Mouse (Mus musculus) kidney, adult 11 months (tissue): ENCODE measurements around the gene Ptprf.

ENCODE experiments used
- DNase-seq: peaks from one replicate; pipeline ENCODE4 v3.0.0; 2022

The Ptprf gene

GRCm38 (mm10) chr4:118282182-118282562 is 9.0 kb downstream of the Ptprf start:
- DNase-seq: no peak

- no peak for DNase-seq
Measured at GRCm38 (mm10) chr4:118281444-118282181, 9.6 kb downstream of the Ptprf start.

GRCm38 (mm10) chr4:118280506-118280905 is 10.7 kb downstream of the Ptprf start:
- DNase-seq: no peak

- peak; percentile 95 for DNase-seq
Measured at GRCm38 (mm10) chr4:118276520-118277232, 14.5 kb downstream of the Ptprf start.

GRCm38 (mm10) chr4:118275601-118276519 is 15.3 kb downstream of the Ptprf start:
- no peak for DNase-seq

GRCm38 (mm10) chr4:118274521-118274920 is 16.7 kb downstream of the Ptprf start:
- no peak for DNase-seq

GRCm38 (mm10) chr4:118273998-118274397 is 17.2 kb downstream of the Ptprf start:
- DNase-seq: no peak

- peak; percentile 97 for DNase-seq
Measured at GRCm38 (mm10) chr4:118273545-118273944, 17.7 kb downstream of the Ptprf start.

- no peak for DNase-seq
Measured at GRCm38 (mm10) chr4:118272871-118273270, 18.3 kb downstream of the Ptprf start.

- DNase-seq: peak; percentile 97
Measured at GRCm38 (mm10) chr4:118272258-118272657, 18.9 kb downstream of the Ptprf start.

- no peak for DNase-seq
Measured at GRCm38 (mm10) chr4:118271556-118272074, 19.6 kb downstream of the Ptprf start.

GRCm38 (mm10) chr4:118270706-118271105 is 20.5 kb downstream of the Ptprf start:
- no peak for DNase-seq

- peak; percentile 81 for DNase-seq
Measured at GRCm38 (mm10) chr4:118269999-118270398, 21.2 kb downstream of the Ptprf start.

- no peak for DNase-seq
Measured at GRCm38 (mm10) chr4:118268429-118269212, 22.6 kb downstream of the Ptprf start.

GRCm38 (mm10) chr4:118265557-118265956 is 25.6 kb downstream of the Ptprf start:
- DNase-seq: no peak

- no peak for DNase-seq
Measured at GRCm38 (mm10) chr4:118261771-118262473, 29.3 kb downstream of the Ptprf start.

- DNase-seq: no peak
Measured at GRCm38 (mm10) chr4:118261291-118261690, 29.9 kb downstream of the Ptprf start.

- peak; percentile 73 for DNase-seq
Measured at GRCm38 (mm10) chr4:118260551-118261267, 30.5 kb downstream of the Ptprf start.

- no peak for DNase-seq
Measured at GRCm38 (mm10) chr4:118259782-118260463, 31.3 kb downstream of the Ptprf start.

GRCm38 (mm10) chr4:118257977-118258376 is 33.2 kb downstream of the Ptprf start:
- DNase-seq: peak; percentile 72
